Mouse (Mus musculus) liver, postnatal 0 days (tissue): ENCODE measurements around the gene Ndufaf2.

Experiments used
- CTCF ChIP-seq: sonication (generic); IDR thresholded peaks from 2 replicates; pipeline ENCODE4 v1.5.1; 2016; ENCODE audit warnings: antibody characterized with exemption, low read depth
- EP300 ChIP-seq: IDR thresholded peaks from 2 replicates; pipeline ENCODE4 v1.6.1; 2016; ENCODE audit warnings: antibody characterized with exemption, low read depth, mild to moderate bottlenecking

GRCm38 (mm10) chr13:108092290-108092689, 66.1 kb downstream of the Ndufaf2 start:
- TF ChIP-seq CTCF (no peak), EP300 (no peak)
